Mouse (Mus musculus): ENCODE data around the gene Tigd3.

DNA sequence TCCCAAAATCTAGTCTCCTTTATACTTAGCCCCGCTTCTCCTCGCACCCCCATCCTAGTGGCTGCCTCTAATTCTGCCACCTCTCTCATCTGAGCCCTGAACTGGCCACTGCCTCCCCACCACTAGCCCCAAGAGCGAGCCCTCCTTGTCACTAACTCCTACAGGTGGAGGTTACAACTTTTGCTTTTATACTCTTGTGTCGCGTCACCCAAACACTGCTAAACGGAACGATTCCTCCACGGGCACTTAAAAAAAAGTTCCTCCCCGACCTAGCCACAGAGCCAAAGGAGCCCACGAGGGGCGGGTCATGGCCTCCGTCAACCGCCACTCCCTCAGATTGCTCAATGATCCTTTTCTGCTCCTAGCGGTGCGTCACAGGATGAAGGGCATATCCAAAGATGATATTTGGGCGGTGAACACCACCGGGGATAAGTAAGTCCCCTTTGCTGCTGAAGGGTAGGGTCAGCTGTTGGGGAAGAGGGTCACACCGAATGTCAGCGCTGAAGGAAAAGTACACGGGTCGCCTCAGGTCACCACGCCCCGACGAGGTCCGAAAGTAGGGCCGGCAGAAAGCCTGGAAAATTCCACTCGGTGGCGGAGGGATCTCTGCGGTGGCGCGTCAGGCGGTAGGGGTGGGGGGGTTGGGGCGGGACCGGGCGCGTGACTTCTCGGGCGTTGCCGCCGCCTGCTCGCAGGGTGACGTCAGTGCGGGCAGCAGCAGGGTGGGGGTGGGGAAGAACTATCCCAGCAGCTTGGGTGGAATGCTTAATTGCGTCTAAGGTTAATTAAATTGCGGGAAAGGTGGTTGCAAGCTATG is 48.4 kb downstream of the Tigd3 start:
- TF ChIP-seq GATA1 (IDR thresholded peaks at IDR 0.05; ENCODE audit: borderline replicate concordance, low read length) (no peak), FLI1 (IDR thresholded peaks at IDR 0.05; ENCODE audit: low read length) (no peak)
